Mouse (Mus musculus) limb, embryonic 11.5 days (tissue): ENCODE results near the gene Olfr286. TPM values are rescaled to one million over a fixed set of nuclear protein-coding genes. Genes with fewer than 3 reads are reported as not detected.

Source experiments
- ATAC-seq: fragments of 200-750 bp; cut with Nextera tagmentation; 2 replicates; pipeline ENCODE4 v1.8.0; 2017; ENCODE audit warnings: low read depth; ENCODE audit not compliant: insufficient number of reproducible peaks, low FRiP score, low TSS enrichment
- DNase-seq: peaks from one replicate; pipeline ENCODE4 v3.0.0-alpha.2; 2015; ENCODE audit warnings: low spot score
- H3K27ac ChIP-seq: fragments of 300-500 bp; sonication (generic); replicated peaks from 2 replicates; pipeline ENCODE4 v1.5.1; 2014; ENCODE audit warnings: low read depth, mild to moderate bottlenecking, low read length
- H3K27me3 ChIP-seq: fragments of 300-500 bp; sonication (generic); 2 replicates; pipeline ENCODE4 v1.6.1; 2014; ENCODE audit warnings: mild to moderate bottlenecking, low read length, mixed read lengths; ENCODE audit not compliant: control insufficient read depth, insufficient read depth
- H3K36me3 ChIP-seq: fragments of 300-500 bp; sonication (generic); 2 replicates; pipeline ENCODE4 v1.6.1; 2014; ENCODE audit warnings: mild to moderate bottlenecking, low read length, moderate library complexity, mixed read lengths; ENCODE audit not compliant: control insufficient read depth, insufficient read depth
- H3K4me1 ChIP-seq: fragments of 300-500 bp; sonication (generic); 2 replicates; pipeline ENCODE4 v1.6.1; 2014; ENCODE audit warnings: low read length, mixed read lengths; ENCODE audit not compliant: control insufficient read depth, insufficient read depth
- H3K4me2 ChIP-seq: fragments of 300-500 bp; sonication (generic); 2 replicates; pipeline ENCODE4 v1.6.1; 2014; ENCODE audit warnings: low read depth, mild to moderate bottlenecking, moderate library complexity; ENCODE audit not compliant: severe bottlenecking
- H3K4me3 ChIP-seq: fragments of 300-500 bp; sonication (generic); 2 replicates; pipeline ENCODE4 v1.5.1; 2014; ENCODE audit warnings: low read depth, low read length
- H3K9ac ChIP-seq: fragments of 300-500 bp; sonication (generic); 2 replicates; pipeline ENCODE4 v1.6.1; 2014; ENCODE audit warnings: mild to moderate bottlenecking, low read length
- H3K9me3 ChIP-seq: fragments of 300-500 bp; sonication (generic); 2 replicates; pipeline ENCODE4 v1.6.1; 2016; ENCODE audit warnings: low read length; ENCODE audit not compliant: control insufficient read depth
- WGBS: fragments of 180-500 bp; shearing (Covaris S2); extraction: QIAGEN DNeasy Blood & Tissue Kit; methylation state at CpG from one replicate; pipeline ENCODE4 v1.1.7; 2014; 5-methylcytosine and 5-hydroxymethylcytosine counted together
- polyA plus RNA-seq: library from polyadenylated mRNA; unstranded; fragments of >200 nt; fragmentation: Nextera tagmentation; extraction: Ambion mirVana; gene quantifications from 2 replicates; pipeline ENCODE4 v1.2.1, GENCODE M21; 2014

The Olfr286 gene
- polyA plus RNA-seq: not detected in 2 replicates

DNA sequence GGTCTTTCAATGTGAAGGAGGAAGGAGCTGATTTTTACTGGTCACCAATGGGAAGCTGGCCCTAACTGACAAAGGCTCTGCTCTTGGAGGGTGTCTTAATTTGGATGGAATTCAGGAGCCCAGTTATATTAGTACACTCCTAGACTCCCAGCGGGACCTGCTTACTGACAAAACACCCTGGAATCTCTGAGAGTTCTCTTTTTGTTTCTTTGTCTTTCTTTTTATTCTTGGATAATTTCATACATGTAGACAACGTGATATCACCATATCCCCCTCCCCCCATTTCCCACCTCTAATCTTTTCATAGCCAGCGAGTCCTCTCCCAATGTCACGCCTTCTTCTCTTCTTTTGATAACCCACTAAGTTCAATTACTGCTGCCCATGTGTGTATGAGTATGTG, at the start of gene Olfr286:
Gene Olfr286, minus strand, starts transcription at position 101 of the 400 bp plus-strand sequence.
- Histone ChIP-seq H3K4me3 (no peak within 1 kb of the TSS), H3K36me3 (no peaks in the 10 kb centered on the region), H3K27ac (no peak within 1 kb of the TSS), H3K4me1 (no peaks in the 10 kb centered on the region), H3K9me3 (no peaks in the 10 kb centered on the region), H3K4me2 (no peak within 1 kb of the TSS), H3K27me3 (no peaks in the 10 kb centered on the region), H3K9ac (no peak within 1 kb of the TSS)
- WGBS: 88% methylated on average over 4 of the region's 4 CpGs
- DNase-seq (no peak), ATAC-seq (no peak)

DNA sequence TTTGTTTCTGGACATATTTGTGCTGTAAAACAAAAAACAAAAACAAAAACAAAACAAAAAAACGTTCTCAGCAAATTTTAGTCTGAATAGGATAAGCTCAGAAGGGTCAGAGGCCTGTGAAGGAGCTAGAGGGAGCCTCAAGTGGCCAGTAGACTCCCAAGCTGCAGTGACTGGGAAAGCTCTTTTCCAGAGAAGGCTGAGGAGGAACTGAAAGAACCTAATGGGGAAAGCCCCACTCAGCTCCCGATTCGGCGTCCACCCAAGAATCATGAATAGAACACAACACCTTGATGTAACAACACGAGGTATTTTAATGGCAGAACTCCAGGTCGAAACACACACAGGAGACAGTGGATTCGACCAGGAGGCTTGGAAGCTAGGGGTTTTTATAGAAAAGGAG, 23.5 kb upstream of the Olfr286 start:
- Histone ChIP-seq H3K27ac (no peak overlapping the region), H3K4me2 (no peak overlapping the region), H3K36me3 (no peaks in the 10 kb centered on the region), H3K4me3 (no peak overlapping the region), H3K27me3 (no peaks in the 10 kb centered on the region), H3K4me1 (no peaks in the 10 kb centered on the region), H3K9me3 (no peaks in the 10 kb centered on the region), H3K9ac (no peak overlapping the region)
- DNase-seq (no peak), ATAC-seq (no peak)
- 88% methylated on average over 7 of the region's 7 CpGs for WGBS

DNA sequence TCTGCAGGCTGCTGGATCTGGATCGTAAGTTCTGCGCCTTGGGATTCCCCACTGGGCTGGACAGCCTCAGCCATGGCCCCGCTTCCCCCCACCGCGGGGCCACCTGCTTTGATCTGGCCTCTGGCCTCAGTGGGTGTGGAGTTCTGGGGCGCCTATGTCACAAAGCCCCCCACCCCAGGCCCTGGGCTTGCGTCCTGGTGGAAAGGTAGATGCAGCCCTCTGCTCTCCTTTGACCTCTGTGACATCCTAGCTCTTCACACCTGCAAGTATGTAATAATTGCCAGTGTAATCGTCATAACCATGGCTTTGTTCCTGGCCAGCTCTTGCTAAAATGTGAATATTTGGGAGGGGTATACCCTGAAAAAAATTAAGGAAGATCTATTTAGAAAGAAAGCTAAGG, 22.9 kb upstream of the Olfr286 start, which contains the start of gene H1fnt:
Gene H1fnt, minus strand, starts transcription at position 101 of the 400 bp plus-strand sequence.
- Histone ChIP-seq H3K4me1 (no peaks in the 10 kb centered on the region), H3K9me3 (no peaks in the 10 kb centered on the region), H3K27me3 (no peaks in the 10 kb centered on the region), H3K27ac (no peak within 1 kb of the TSS), H3K9ac (no peak within 1 kb of the TSS), H3K4me3 (no peak within 1 kb of the TSS), H3K36me3 (no peaks in the 10 kb centered on the region), H3K4me2 (no peak within 1 kb of the TSS)
- DNase-seq: no peak
- WGBS: 89% methylated on average over 8 of the region's 8 CpGs
- no peak for ATAC-seq

DNA sequence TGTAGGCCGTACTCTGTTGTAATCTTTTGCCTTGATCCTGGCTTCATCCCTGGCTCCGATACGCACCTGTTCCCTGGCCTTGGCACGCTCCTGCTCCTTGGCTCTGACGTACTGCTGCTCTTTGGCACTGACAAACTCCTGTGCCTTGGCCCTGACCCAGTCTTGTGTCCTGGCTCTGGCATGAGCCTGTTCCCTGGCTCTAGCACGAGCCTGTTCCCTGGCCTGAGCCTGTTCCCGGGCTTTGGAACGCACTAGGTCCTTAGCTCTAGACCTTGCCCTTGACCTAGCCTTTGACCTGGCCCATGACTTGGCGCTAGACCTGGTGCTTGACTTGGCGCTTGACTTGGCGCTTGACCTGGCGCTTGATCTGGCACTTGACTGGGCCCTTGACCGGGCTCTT, 22.0 kb upstream of the Olfr286 start:
- Histone ChIP-seq H3K9ac (no peak overlapping the region), H3K9me3 (no peaks in the 10 kb centered on the region), H3K4me3 (no peak overlapping the region), H3K27ac (no peak overlapping the region), H3K4me2 (no peak overlapping the region), H3K27me3 (no peaks in the 10 kb centered on the region), H3K36me3 (no peaks in the 10 kb centered on the region), H3K4me1 (no peaks in the 10 kb centered on the region)
- DNase-seq: no peak
- no peak for ATAC-seq
- 92% methylated on average over 13 of the region's 13 CpGs for WGBS

DNA sequence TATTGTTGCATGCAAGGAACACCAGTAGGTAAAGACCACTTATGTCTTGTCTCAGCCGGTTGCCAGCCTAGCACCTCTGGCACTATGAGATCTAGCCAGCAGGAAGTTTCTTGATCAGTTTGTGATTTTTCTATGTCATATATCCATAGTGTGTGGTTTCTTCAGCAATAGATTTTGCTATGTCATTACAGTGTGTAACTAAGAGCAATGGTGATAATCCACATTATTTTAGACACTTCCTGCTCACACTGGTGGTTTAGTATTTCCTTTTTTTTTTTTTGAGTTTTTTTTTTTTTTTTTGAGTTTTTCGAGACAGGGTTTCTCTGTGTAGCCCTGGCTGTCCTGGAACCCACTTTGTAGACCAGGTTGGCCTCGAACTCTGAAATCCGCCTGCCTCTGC, 1.2 kb upstream of the Olfr286 start:
- H3K4me3 ChIP-seq: no peak overlapping the region
- DNase-seq (no peak), ATAC-seq (no peak)
- H3K4me2 ChIP-seq: no peak overlapping the region
- WGBS: 92% methylated on average over 4 of the region's 4 CpGs
- no peak overlapping the region for H3K9ac ChIP-seq
- H3K27ac ChIP-seq: no peak overlapping the region
- no peaks in the 10 kb centered on the region for H3K9me3 ChIP-seq
- no peaks in the 10 kb centered on the region for H3K36me3 ChIP-seq
- no peaks in the 10 kb centered on the region for H3K27me3 ChIP-seq
- H3K4me1 ChIP-seq: no peaks in the 10 kb centered on the region

DNA sequence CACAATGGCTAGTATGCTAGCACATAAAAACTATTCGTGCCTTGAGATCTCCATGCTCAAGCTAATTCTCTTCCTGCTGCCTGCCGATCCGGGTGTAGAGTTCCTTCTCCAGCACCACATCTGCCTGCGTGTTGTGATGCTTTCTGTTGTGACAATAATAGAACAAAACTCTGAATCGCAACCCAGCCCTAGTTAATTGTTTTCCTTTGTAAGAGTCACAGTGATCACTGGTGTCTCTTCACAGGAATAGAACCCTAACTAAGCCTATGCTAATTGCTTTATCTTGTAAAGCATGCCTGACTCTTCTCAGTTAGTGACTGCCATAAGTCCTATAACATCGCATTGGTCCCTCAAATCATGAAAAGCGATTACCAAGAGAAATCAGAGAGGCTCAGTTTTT, 8.2 kb downstream of the Olfr286 start:
- no peak overlapping the region for H3K4me2 ChIP-seq
- H3K36me3 ChIP-seq: no peaks in the 10 kb centered on the region
- H3K4me3 ChIP-seq: no peak overlapping the region
- H3K27ac ChIP-seq: no peak overlapping the region
- no peaks in the 10 kb centered on the region for H3K9me3 ChIP-seq
- H3K27me3 ChIP-seq: no peaks in the 10 kb centered on the region
- DNase-seq (no peak), ATAC-seq (no peak)
- 74% methylated on average over 7 of the region's 7 CpGs for WGBS
- H3K9ac ChIP-seq: no peak overlapping the region
- H3K4me1 ChIP-seq: no peaks in the 10 kb centered on the region

GRCm38 (mm10) chr15:98225610-98226009, 8.6 kb downstream of the Olfr286 start:
- H3K4me1 ChIP-seq: no peaks in the 10 kb centered on the region
- 40% methylated on average over 16 of the region's 16 CpGs for WGBS
- H3K36me3 ChIP-seq: no peaks in the 10 kb centered on the region
- ATAC-seq (no peak), DNase-seq (no peak)
- no peaks in the 10 kb centered on the region for H3K9me3 ChIP-seq
- no peak overlapping the region for H3K4me3 ChIP-seq
- no peaks in the 10 kb centered on the region for H3K27me3 ChIP-seq
- no peak overlapping the region for H3K27ac ChIP-seq
- H3K4me2 ChIP-seq: no peak overlapping the region
- no peak overlapping the region for H3K9ac ChIP-seq

DNA sequence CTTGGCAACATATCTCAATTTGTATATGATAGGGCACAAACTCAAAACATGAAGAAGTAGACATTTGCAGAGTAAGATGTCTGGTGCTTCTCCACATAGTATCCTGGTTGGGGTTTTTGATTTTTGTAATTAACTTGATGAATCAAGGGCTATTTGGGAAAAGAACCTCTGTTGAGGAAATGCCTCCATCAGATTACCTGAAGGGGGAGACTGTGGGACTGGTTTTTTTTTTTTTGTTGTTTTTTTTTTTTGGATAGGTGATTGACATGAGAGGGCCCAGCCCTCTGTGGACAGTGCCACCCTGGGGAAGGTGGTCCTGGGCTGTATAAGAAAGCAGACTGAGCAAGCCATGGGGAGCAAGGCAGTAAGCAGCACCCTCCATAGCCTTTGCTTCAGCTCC, 11.9 kb downstream of the Olfr286 start:
- ATAC-seq: no peak
- H3K4me2 ChIP-seq: no peak overlapping the region
- H3K9me3 ChIP-seq: no peaks in the 10 kb centered on the region
- H3K4me3 ChIP-seq: no peak overlapping the region
- H3K9ac ChIP-seq: no peak overlapping the region
- no peaks in the 10 kb centered on the region for H3K36me3 ChIP-seq
- no peak for DNase-seq
- H3K27ac ChIP-seq: no peak overlapping the region
- no peaks in the 10 kb centered on the region for H3K27me3 ChIP-seq
- no peaks in the 10 kb centered on the region for H3K4me1 ChIP-seq

- no peaks in the 10 kb centered on the region for H3K27me3 ChIP-seq
- H3K4me2 ChIP-seq: no peak within 1 kb of the TSS
- no peak within 1 kb of the TSS for H3K9ac ChIP-seq
- no peaks in the 10 kb centered on the region for H3K4me1 ChIP-seq
- no peak within 1 kb of the TSS for H3K4me3 ChIP-seq
- ATAC-seq (no peak), DNase-seq (no peak)
- H3K27ac ChIP-seq: no peak within 1 kb of the TSS
- H3K9me3 ChIP-seq: no peaks in the 10 kb centered on the region
- H3K36me3 ChIP-seq: no peaks in the 10 kb centered on the region
- WGBS: 80% methylated on average over 4 of the region's 4 CpGs
Measured at GRCm38 (mm10) chr15:98220877-98221276, 13.4 kb downstream of the Olfr286 start, which contains the start of the genes Gm44579 and Olfr287. TSS of gene Gm44579 (minus strand) at chr15:98220977. TSS of gene Olfr287 (minus strand) at chr15:98221056.
